Mouse (Mus musculus): ENCODE measurements around the gene Nfkbil1. TPM values are rescaled to one million over a fixed set of nuclear protein-coding genes. Genes with fewer than 3 reads are reported as not detected.
"Not testable (repeated sequence)": the region's sequence is repeated elsewhere in the genome, so short reads cannot be mapped to it uniquely, and the experiment has no call there.

The Nfkbil1 gene
- total RNA-seq, 4 experiments from 2014 or later = 12.9 to 16.4 (median 14.9) TPM

DNA sequence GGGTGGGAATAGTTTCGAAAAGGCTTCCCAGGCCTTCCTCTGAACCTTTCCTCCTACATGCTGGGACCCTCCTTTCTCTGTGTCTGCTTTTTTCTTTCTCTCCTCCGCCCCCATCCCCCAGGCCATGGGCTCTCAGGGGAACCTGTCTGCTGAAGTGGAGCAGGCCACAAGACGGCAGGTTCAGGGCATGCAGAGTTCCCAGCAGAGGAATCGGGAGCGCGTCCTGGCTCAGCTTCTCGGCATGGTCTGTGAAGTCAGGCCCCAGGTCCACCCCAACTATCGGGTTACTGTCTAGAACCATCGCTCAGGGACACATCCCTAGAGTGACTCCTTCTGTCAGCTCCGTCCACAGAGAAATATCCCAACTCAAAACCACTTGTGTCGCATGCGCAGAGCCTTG is 1.9 kb upstream of the Nfkbil1 start:
- no peak for DNase-seq (ENCODE audit: low spot score in 2 of 2)

DNA sequence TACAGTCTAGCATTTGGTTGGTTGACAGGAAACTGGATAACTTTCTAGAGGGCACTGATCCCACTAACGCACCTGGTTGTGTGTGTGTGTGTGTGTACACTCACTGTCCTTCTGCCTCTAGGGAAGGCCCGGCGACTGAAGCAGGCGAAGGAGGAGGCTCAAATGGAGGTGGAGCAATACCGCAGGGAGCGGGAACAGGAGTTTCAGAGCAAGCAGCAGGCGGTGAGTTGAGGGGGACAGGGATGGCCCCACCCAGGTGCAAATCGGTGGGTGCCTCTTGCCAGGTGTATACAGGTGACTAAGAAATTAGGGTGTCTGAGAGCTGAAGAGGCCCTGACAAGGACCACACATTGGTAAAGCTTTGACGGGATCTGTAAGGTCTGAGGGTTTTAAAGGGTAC is 1.4 kb upstream of the Nfkbil1 start:
- no peak for DNase-seq (ENCODE audit: low spot score in 2 of 2)

DNA sequence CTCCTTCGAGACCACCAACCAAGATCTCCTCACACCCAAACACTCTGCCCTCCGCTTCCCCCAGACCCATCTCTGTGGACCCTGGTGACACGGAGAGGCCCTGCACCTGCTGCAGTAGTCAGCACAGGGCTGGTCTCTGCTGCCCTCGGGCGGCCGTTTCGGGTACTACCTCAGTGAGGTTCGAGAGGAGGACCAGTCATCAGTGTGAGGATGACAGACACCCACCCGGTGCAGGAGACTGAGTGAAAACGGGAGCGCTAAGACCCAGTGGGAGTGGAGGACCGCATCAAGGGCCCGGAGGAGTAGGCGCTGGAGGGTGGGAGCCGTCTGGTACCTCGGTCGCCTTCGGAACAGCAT is 776 bp upstream of the Nfkbil1 start:
- DNase-seq (ENCODE audit: low spot score in 2 of 2) = peak; percentile 97 to 99

DNA sequence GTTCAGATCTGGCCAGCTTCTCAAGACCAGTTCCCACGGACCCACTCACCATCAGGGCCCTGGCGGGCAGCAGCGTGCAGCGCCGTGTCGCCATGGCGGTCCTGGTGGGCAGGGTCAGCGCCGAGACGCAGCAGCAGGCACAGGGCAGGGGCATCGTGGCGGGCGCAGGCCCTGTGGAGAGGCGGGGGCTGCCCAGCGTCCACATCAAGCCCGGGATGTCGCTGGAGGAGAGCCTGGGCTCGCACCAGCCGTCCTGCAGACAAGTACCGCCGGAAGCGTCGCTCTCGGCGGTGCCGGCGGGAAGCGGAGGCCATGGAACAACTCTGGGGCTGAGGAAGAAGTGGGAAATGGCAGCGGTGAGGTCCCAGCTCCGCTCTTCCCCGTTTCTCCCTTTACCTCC is 689 bp downstream of the Nfkbil1 start:
- DNase-seq (ENCODE audit: low spot score in 2 of 2) = no peak

DNA sequence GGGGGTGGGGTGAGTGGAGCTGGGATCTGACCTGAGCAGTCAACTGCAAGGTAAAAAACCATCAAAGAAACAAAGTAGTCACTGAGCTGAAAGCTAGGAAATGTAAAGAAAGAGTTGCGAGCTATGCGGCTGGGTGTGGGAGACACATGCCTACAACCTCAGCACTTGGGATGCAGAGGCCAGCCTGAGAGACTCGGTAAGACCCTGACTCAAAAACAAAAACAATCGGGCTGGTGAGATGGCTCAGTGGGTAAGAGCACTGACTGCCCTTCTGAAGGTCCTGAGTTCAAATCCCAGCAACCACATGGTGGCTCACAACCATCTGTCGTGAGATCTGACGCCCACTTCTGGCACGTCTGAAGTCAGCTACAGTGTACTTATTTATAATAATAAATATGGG is 1.5 kb downstream of the Nfkbil1 start:
- DNase-seq (ENCODE audit: low spot score in 2 of 2) = not testable (repeated sequence)

DNA sequence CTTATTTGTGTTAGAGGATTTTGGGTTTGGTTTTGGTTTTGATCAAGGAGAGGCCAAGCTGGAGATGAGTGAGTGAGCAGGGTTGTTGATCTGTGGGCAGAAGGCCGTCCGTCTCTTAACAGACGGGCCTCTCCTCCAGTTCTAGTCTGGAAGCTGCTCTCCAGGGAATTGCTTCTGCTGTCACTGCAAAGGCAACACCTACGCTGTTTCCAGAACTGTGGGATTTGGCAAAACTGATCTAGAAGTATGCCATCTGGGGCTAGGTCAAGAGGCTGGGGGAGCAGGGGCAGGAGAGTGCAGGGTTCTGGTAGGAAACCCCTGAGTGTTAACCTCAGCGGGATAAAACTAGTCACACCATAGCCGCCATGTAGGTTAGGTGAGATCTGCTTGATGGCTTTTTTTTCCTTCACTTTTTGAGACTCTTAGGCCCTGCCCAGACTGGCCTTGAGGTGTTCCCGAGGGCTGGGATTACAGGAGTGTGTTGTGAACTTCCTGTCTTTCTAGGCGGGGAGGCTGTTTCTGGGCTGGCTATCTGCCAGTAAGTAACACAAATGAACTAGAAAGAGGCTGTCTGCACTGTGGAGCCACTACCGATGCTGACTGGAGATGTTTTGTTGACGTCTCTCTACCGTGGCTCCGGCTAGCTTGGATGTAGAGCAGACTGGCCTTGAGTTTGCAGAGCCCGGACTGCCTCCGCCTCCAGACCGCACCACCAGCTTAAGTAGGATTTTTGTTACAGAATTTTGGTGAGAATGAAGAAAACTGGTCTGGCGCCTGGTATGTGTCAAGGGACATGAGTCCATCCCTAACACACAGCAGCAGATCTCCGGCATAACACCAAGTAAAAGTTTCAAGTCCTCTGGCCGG is 2.2 kb downstream of the Nfkbil1 start, which contains the start of gene Atp6v1g2:
Atp6v1g2 (plus strand) TSS at position 547 of the 867 bp plus-strand sequence.
- DNase-seq (ENCODE audit: low spot score in 2 of 2) = no peak

DNA sequence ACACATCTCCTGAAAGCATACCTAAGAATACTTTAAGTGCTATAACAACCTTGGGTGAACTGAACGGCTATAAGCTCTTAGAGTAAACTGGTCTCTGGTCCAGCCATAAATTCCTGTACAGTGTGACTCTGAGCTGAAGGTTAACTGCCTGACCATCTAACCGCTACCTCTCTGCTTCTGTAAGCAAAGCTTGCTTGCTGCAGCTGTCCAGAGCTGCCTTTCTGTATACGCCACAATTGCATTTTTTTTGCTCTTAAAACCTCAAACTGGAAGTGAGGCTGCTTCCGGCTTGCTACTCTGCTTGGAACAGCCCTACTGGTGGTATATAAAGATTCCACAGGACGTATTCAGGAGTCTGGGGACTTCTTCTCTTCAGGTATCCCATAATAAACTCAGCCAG is 2.9 kb downstream of the Nfkbil1 start:
- DNase-seq (ENCODE audit: low spot score in 2 of 2) = no peak

DNA sequence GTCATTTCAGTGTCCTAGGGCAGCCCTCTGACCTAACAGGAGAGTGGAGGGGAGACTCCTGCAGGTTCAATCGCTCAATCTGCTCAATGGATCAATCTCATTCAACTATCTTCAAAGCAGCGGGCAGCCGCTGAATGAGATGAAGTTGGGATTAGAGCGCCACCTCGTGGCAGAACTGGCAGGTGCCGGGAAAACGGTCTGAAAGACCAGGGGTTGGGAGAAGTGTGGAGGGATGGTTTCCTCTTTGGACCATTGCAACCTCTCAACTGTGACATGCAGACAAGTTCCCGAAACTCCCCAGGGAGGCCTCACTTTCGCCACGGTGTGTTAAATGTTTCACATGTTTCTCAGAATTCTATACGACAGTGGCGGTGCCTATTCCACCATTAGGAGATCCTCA is 3.5 kb downstream of the Nfkbil1 start:
- DNase-seq (ENCODE audit: low spot score in 2 of 2) = peak in 1 of 2 experiments; percentile 88

DNA sequence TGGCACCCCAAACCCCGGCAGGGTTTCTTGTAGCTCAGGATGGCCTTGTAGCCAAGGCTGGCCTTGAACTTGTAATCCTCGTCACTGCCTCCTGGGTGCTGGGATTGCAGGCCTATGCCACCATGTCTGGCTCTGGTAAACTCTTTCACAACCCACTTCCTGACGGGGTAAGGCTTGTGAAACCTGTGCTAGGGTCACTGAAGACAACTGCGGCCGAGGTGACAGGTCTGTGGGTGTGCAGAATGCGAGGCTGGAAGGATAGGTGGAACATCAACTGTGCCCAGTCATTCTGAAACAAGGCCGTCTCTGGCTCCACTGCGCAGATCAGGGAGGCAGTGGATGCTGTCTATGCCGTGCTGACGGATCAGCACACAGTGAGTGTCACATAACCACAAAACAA is 4.6 kb downstream of the Nfkbil1 start:
- no peak for DNase-seq (ENCODE audit: low spot score in 2 of 2)

DNA sequence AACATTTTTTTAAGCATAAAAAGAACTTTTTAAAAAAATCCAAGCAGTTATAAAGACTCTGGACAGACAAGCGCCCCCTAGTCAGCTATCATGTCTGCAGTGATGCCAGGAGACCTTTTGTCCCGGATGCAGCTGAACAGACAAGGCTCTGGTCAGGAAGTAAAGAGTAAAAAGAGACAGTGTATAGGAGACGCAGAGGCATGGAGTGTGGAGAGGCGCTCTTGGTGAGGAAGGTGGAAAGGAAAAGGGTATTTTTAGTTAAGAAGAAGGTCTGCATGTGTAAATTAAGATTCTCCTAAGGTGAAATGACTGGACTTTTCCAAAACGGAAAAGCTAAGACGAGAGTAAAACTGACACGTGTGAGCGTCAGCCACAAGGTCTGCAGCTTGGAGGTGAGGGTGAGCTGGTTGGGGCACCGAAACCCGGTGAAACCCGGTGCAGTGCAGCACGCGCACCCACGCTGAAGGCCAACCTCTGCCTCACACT is 9.0 kb downstream of the Nfkbil1 start:
- no peak for DNase-seq (ENCODE audit: low spot score in 2 of 2)

DNA sequence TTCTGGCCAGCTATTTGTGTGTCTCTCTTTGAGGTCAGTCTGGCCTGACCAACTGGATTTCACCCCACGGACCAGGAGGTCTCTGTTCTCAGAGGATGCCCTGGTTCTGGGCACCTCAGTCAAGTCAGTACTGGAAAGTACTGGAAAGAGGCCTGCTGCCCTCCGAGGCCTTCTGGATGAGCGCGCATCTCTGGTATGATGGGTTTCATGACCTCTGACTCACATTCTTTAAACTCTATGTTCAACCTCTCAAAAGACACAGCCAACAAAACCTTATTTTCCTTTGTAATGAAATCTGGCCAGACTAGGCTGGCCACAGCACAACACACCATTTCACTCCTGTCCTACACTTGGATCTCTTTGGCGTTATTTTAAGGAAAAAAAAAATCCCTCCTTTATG is 10.1 kb downstream of the Nfkbil1 start:
- no peak for DNase-seq (ENCODE audit: low spot score in 2 of 2)

DNA sequence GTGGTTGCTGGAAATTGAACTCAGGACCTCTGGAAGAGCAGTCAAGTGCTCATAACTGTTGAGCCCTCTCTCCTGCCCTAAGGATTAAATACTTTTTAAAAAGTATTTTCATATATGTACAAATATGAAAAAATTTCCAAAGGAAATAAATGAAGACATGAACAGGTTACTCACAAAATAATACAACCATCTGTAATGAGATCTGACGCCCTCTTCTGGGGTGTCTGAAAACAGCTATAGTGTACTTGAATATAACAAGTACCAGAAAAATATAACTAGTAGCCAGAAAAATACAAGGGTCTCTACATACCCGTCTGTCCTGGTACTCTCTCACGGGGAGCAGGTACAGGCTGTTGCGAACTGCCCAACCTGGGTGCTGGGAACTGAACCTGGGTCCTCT is 11.0 kb downstream of the Nfkbil1 start:
- no peak for DNase-seq (ENCODE audit: low spot score in 2 of 2)

DNA sequence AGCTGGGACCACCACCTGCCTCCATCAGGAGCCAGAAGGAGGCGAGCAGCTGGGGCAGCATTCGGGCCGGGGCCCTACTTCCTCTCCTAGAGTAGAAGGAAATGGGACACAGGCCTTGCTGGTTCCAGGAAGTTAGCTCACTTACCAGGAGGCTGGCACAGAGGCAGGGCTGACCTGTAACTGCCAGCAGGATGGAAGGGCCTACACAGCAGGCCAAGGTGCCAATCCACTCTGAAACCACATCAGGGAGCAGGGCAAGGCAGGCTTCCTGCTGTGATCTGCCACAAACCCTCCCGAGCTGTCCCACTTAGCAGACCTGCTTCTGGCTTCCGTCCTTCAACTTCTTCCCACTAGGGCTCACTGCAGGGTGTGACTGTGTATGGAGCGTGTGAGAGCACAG is 13.3 kb downstream of the Nfkbil1 start:
- DNase-seq (ENCODE audit: low spot score in 2 of 2) = no peak

DNA sequence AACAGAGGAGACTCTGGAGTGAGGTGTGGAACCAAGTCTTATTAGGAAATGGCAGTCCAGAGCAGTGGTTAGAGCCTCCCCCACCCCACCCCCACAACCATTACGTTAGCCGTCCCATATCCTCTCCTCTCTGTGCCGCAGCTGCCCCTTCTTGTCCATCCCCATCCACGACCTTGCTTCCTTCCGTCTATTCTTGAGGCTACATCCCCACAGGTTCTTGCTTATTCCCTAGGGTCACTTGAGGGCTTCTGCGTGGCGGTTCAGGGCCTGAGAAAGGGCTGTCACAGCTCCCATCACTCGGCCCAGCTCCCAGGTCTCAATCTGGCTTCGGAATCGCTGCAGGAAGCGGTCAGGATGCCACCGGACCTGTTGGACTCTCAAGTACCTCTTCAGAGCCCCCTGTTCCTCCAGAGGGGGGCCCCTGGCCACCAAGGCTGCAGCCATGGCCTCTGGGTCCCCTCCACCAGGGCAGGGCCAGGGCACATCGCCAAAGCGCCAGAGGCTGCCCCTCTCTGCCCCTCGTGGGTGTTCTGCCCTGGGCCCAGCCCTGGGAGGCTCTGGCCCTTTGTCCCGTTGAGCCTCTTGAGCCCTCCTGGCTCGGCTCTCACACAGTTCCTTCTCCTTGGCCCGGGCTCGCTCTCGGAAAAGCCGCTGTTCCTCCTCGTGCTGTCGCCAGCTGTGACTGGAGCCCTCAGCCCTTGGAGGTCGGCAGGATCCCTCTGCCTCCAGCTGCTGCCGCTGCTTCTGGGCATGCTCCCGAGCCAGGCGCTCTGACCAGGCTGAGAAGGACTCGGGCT is 15.2 kb downstream of the Nfkbil1 start, which contains the start of gene Gm16181:
Gm16181 (plus strand) TSS at position 679 of the 797 bp plus-strand sequence.
- DNase-seq (ENCODE audit: low spot score in 2 of 2) = no peak

DNA sequence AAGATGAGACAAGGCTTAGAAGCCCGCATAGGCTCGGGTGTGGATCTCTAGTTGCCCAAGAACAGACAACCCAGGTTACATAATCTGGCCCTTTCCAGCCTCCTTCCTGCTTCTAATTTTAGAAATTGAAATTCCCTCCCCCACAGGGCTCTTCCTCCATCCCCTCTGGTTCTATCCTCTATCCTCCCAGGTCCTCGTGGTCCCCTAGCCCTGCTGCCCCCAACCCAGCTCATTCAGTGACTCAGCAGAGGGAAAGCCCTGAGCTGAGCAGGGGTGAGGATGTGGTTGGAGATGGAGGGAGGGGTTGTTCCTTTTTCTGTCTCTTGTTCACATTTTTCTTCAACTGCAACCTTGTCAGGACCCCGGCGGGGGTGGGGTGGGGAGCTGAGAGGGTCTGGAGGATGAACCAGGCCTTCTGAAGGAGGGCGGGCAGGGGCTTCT is 16.0 kb downstream of the Nfkbil1 start:
- no peak for DNase-seq (ENCODE audit: low spot score in 2 of 2)

DNA sequence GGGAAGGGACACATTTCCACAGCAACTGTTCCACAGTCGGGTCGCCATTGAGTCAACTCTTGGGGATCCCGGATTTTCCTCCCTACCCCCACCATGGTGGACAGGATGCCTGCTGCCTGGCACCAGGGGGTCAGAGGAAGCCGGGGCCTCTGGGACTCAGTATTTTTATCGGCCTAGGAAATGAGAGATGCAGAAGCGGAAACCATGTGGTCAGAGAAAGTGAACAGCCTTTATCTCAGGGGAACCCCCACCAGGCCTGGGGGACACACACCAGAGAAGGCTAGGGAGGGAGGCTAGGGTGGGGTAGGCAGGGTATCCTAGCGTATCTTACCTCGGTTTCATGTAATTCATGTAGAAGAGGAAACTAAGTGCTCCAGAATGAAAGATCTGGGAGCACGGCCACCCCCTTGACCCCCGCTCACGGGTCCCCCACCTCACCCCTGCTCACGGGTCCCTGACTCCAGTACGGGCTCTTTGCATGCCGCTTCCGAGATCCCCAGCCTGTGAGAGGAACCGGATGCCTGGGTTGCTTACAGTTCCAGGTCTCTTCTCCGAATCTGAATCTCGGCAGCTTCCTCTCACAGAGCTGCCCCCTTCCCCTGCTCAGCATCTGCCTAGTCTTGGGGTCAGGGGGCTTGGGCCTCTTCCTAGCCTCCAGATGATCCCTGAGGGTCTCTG is 16.9 kb downstream of the Nfkbil1 start:
- no peak for DNase-seq (ENCODE audit: low spot score in 2 of 2)

DNA sequence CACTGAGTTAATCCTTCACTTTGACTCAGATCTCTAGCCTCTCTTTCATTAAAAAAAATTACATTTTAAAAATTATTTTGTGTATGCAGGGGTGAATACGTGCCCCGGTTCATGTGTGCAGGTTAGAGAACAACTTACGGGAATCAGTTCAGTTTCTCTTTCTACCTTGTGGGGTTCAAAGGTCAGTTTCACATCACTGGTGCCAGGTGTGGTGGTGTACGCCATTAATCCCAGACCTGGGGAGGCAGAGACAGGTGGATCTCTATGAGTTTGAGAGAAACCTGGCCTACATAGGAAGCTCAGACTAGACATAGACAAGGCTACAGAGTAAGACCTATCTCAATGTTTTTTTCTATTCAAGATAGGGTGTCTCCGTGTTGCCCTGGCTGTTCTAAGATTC is 22.5 kb downstream of the Nfkbil1 start:
- no peak for DNase-seq (ENCODE audit: low spot score in 2 of 2)

DNA sequence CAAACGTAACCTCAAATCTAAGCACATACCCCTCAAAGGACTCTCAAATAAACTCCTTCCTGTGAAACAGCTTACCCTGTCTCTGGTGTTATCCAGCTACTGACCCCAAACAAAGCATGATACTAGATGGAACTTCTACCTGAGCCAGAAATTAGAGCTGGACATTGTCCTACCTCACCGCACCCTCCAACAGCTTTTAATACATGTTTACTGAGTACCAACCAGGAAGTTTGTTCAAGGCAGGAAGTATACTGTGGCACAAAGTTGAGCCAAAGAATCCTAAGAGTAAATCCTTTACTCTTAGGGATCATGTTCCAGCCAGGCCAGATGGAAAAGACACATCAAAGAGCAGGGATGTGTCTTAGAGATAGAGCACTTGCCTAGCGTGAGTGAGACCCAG is 25.0 kb downstream of the Nfkbil1 start:
- no peak for DNase-seq (ENCODE audit: low spot score in 2 of 2)

DNA sequence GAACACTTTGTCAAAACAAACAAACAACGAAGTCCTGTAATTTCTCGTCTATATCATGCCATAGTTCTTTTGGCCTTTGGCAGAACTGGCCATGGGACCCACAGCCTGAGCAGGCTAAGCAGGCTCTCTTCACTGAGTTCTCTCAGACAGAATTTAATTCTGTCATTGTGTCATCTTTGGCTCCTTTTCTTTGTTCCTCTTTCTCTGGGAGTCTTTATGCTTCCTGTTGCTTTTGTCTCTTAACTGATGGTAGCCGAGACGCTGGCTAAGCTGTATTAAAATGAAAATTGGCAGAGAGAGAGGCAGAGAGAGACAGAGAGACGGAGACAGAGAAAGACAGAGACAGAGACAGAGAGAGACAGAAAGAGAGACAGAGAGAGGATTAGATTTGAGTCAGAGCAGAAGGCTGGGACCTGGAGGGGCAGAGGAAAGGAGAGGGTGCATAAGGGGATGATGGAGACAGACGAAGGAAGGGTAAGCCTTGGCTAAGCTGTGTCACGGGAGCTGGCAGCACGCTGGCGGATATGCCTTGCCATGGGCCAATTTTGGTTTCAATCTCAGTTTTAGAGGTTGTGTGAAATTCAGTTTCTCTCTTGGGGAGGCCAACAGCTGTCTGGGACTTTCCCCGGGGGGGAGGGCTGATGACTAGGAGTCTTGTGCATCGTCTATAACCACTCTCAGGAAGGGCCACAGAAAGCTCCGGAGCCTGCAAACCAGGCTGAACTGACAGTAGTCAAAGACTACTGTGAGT is 25.6 kb downstream of the Nfkbil1 start:
- no peak for DNase-seq (ENCODE audit: low spot score in 2 of 2)

DNA sequence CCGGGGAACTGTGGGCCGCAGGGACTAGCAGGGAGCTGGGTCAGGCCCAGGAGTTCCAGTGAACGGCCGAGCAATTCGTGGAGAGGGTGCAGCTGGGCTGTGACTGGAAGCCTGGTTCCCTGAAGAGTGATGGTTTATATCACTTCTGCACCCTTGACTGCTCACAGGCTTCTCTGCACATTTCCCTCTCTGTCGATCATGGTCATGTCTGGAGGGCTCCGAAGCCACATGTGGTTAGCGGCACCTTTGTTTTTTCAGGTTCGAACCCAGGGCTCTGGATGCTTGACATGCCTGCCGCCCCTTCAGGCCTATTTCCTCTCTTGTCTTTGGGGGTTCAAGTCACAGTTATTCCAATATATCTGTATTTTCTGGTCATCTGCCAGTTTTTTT is 30.2 kb downstream of the Nfkbil1 start:
- no peak for DNase-seq (ENCODE audit: low spot score in 2 of 2)
